Mouse (Mus musculus) spleen, embryonic (tissue): Measurements from ENCODE around the gene Hist1h2bc.

ENCODE experiments used
- CTCF ChIA-PET: fragments of 350-600 bp; sonication (Branson Sonifier 250); formaldehyde crosslinking; loops from one replicate; lab custom pipeline; 2022; lab: Charles Lee

The Hist1h2bc gene

DNA sequence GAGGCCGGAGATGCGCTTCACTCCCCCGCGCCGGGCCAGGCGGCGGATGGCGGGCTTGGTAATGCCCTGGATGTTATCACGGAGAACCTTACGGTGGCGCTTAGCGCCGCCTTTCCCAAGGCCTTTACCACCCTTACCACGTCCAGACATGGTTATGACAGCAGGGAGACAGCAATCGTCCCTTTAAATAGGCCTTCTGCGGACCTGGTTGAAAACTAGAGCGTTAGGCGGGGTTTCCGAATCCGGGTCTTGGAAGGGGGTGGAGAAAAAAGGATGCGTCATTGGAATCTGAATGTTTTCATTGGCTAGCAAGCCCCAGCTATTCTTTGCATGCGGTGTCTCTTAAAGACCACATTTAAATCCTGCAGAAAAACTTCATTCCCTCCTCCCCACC lies 14.3 kb downstream of the Hist1h2bc start, which contains the start of gene Hist1h4c:
TSS of gene Hist1h4c (minus strand) at position 155 of the 394 bp plus-strand sequence.
- CTCF ChIA-PET, result interaction anchor here (1.2 to 1.5 kb wide), 3 partner anchors 10 to 15 kb away, joined by 5 to 6 read pairs (median 5); partner anchors contain the start of gene Hist1h2ac

DNA sequence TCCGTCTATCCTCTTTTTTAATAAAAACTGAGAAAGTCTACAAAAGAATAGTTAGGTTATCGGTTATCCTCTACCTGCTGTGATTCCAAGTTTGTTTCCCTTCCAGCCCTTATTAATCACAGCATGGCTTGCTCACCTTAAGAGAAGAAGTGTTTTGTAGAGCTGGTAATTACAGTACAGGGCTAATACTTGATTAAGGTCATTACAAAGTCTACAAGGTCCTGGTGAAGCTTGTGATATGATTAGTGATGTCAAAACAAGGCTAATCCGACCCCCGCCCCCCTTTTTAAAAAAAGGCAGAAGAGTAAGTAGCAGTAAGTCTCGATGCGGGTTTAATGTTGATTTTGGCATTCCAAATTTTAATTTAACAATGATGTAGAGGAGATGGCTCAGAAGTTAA lies 15.0 kb downstream of the Hist1h2bc start:
- CTCF ChIA-PET, result no interaction called here

- CTCF ChIA-PET, result interaction anchor here (0.8 to 1.1 kb wide), 2 partner anchors 35 to 40 kb away, joined by 4 to 5 read pairs; no protein-coding TSS in a partner anchor
Measured at GRCm38 (mm10) chr13:23699767-23700166, 15.8 kb downstream of the Hist1h2bc start.

DNA sequence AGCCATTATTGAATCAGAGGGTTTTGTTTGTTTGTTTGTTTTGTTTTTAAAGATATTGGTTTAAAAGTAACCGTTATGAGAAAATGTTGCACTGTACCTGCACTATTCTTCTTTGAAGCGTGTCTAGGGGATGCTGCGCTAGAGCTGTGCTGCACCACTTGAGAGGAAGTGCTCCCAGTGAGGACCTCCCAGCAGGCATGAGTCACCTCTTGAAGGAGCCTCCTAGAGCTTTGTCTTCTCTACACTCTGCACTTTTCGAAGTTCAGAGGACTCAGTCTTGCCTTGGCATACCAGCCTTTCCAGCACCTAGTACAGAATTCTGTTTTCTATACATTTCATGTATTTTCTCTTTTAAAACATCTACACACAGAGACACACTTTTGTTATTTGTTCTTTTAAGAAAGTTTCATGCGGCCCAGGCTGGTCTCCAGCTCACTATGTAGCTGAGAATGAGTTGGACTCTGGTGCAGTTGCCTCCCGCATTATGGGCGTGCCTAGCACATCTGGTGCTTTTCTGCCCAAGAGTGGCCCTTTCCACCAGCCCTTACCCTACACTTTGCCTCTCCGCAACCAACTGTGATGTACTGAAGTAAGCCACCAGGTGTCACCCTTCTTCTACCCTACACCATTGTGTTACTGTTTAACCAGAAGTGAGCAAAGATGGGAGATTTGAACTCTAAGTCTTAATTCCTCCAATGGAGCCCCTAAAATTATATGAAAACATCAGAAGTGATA lies 17.0 kb downstream of the Hist1h2bc start:
- CTCF ChIA-PET, result interaction anchor here (0.6 to 1.2 kb wide), 5 partner anchors 20 to 81 kb away, joined by 4 to 7 read pairs (median 5); no protein-coding TSS in a partner anchor

GRCm38 (mm10) chr13:23702220-23702619 lies 18.2 kb downstream of the Hist1h2bc start:
- CTCF ChIA-PET, result interaction anchor here (0.7 to 1.1 kb wide), 3 partner anchors 30 to 33 kb away, joined by 3 to 27 read pairs (median 4); no protein-coding TSS in a partner anchor

GRCm38 (mm10) chr13:23702801-23703200 lies 18.8 kb downstream of the Hist1h2bc start:
- CTCF ChIA-PET, result interaction anchor here (0.9 kb wide), 1 partner anchor 33 kb away, joined by 4 read pairs; no protein-coding TSS in a partner anchor

DNA sequence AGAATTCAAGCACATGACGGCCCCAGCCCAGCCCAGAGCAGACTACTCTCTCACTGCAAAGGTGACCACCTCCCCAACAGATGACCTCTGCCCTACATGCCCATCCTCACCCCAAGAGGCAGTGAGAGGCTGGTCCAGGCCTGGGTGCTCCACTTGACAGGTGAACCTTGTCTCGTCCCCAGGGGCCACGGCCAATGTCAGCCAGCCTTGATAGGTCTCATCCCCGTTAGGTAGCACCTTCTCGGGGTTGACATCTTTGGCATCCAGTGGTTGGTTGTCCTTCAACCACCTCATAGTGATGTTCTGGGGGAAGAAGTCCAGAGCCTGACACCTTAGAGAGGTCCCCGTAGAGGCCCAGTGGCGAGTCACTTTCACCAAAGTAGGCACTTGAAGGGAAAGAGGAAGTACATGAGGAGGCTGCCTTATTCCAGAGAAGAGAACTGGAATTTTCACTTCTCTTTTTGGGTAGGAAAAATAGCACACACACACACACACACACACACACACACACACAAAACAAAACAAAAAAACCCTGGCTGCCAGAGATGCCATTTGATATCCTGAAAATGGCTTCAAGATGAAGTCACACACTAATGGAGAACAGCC lies 21.9 kb downstream of the Hist1h2bc start:
- CTCF ChIA-PET, result no interaction called here

- CTCF ChIA-PET, result no interaction called here
Measured at GRCm38 (mm10) chr13:23706771-23707170, 22.8 kb downstream of the Hist1h2bc start.

DNA sequence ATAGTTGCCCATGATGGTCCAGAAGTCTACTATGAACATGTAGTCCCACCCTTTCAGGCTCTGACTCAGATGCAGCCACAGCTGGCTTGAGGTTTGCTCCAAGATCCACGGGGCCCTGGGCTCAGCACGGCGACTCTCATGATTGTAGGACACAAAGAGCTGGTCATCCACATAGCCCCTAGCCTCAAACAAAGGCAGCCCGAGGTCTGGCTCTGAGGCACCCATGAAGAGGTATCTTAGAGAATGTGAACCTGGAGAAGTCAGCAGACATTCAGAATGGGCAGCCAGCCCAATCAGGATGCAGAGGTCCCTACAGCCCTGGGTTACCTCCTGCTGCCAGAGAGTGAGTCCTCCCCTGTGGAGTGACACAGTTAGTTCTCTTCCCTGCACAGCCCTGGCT lies 24.0 kb downstream of the Hist1h2bc start:
- CTCF ChIA-PET, result interaction anchor here (0.9 kb wide), 1 partner anchor 24 kb away, joined by 3 read pairs; no protein-coding TSS in a partner anchor

DNA sequence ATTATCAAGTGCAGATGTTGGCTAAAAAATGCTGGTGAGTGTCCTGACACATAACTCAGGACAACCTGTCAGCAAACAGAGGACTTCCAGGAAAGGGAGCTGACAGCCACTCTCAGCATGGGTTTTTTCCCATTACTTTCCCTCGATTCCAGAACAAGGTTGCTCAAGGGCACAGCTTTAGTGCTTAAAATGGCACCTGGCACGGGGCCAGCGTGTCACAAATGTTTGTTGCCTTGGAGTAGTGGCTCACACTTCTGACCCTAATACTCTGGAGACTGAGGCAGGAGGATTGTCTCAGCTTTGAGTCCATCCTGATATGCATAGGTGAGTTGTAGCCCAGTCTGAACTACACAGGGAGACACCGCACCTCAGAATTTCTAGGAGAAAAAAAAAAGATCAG lies 24.7 kb downstream of the Hist1h2bc start:
- CTCF ChIA-PET, result interaction anchor here (0.9 kb wide), 1 partner anchor 24 kb away, joined by 3 read pairs; no protein-coding TSS in a partner anchor

DNA sequence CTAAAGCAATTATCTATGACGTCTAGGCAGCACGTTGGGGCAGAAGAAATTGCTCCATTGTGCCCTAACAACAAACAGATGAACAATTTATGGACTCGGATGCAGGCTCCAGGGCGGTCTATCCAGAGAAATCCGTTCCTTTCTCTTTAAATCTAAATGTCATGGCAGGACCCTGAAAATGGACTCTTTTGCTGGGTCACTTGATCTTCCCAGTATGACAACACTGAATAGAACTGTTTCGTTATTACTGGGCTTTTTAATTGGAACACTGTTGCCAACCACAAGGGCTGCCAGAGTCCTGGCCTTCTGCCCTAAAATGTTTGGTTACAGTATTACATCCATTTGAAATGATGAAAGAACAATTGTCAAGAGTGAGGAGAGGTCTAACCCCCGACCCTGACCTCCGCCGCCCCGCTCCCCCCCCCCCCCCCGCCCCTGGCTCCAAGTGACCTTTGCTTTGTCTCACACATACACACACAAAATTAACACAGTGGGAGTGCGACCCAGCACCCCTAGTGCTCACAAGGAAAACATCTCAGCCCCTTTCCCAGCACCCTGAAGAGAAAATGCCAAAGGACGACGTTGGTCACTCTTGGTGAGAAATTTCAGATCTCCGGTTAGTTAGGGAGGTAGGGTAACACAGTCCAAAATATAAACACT lies 25.8 kb downstream of the Hist1h2bc start:
- CTCF ChIA-PET, result no interaction called here

GRCm38 (mm10) chr13:23710374-23711089 lies 26.5 kb downstream of the Hist1h2bc start, which contains the start of gene Hfe:
Gene Hfe (minus strand): TSS chr13:23710854.
- CTCF ChIA-PET, result interaction anchor here (0.6 kb wide), 1 partner anchor 746 kb away, joined by 3 read pairs; no protein-coding TSS in a partner anchor

DNA sequence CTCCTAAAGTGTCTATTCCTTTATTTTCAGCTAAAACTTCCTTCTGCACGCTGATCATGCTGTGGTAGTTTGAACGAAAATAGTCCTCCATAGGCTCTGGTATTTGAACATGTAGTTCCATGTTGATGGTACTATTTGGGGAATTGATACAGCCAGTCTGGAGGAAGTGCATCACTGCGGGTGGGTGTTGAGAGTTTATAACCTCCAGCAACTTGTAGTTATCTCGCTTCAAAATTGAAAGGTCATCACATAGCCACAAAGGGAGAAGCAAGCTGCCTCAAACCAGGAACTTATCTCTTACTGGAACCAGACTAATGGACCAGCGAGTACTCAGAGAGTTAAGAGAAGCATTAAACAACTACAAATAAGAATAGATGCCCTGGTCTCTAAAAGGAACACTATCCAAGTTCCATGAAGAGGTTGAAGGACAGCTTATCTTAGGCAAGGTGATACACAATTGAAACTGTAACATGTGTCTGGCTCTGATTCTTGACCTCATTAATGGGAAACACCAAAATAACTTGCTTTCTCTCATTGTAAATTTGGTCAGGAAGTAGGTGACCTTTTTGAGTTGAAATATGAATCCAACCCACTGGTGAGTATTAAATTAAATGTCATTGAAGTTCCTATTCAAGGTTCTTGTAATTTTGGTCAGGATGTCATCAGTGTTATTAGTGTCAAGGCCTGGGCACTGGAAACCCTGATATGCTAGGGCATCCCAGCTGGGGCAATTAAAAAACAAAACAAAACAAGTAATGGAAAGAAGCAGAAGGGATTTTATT lies 32.5 kb downstream of the Hist1h2bc start:
- CTCF ChIA-PET, result no interaction called here

GRCm38 (mm10) chr13:23717176-23717575 lies 33.2 kb downstream of the Hist1h2bc start:
- CTCF ChIA-PET, result interaction anchor here (0.6 kb wide), 1 partner anchor 125 kb away, joined by 6 read pairs; no protein-coding TSS in a partner anchor

- CTCF ChIA-PET, result interaction anchor here (0.6 kb wide), 1 partner anchor 125 kb away, joined by 6 read pairs; no protein-coding TSS in a partner anchor
Measured at GRCm38 (mm10) chr13:23717593-23718245, 33.7 kb downstream of the Hist1h2bc start.

GRCm38 (mm10) chr13:23724239-23724638 lies 40.2 kb downstream of the Hist1h2bc start:
- CTCF ChIA-PET, result interaction anchor here (0.6 kb wide), 1 partner anchor 161 kb away, joined by 4 read pairs; no protein-coding TSS in a partner anchor

- CTCF ChIA-PET, result no interaction called here
Measured at GRCm38 (mm10) chr13:23725213-23725612, 41.2 kb downstream of the Hist1h2bc start.

DNA sequence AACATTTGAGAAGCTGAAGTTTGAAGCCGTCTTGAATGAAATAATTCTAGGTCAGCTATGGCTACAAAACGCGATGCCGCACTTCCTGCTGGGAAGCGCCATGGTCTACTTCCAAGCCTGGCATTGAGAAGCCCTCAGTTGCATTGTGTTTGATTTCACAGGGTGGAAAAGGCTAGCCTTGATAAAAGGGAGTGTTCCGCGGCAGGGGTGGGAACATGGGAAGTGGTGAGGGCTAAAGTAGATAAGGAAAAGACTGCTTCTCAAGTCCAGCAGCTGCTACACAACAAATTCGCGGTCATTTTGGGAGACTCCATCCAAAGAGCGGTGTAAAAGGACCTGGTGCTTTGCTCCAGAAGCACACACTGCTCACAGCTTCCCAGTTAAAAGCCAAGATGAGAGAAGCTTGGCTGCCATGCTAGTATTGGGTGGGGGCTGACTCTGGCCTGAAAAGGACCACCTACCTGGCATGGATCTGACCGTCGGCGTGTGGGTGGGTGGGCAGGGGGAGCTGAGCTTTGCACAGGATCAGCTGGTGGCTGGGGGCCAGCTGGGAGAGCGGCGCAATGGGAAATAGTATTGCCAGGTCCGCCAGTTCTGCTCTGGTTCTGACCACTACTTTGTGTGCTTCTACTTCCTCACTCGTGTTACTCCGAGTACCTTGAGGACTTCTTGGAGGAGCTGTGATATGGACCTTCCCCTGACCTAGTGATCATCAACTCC lies 44.6 kb downstream of the Hist1h2bc start:
- CTCF ChIA-PET, result no interaction called here

DNA sequence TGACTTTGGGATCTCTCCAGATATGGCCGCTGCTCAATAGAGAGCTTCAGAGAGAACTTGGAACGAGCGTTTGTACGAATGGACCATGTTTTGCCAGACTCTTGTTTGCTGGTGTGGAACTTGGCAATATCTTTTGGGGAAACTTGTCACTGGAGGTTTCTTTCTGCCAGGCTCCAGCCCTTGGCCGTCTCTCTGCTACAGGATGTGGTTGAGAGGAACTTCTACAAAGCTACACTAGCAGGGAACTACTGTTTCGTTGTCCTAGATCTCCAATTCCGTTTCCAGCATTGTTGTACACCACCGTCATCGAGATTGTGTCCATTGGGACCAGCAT lies 45.2 kb downstream of the Hist1h2bc start:
- CTCF ChIA-PET, result no interaction called here
